Mouse (Mus musculus): ENCODE measurements around the gene Fbxl15. TPM values are rescaled to one million over a fixed set of nuclear protein-coding genes. Genes with fewer than 3 reads are reported as not detected.
A peak's percentile ranks its signal among the peaks of the same experiment; 100 is the strongest.

Fbxl15 gene
- polyA plus RNA-seq, 1 experiment from 2014 or later = 28.2 TPM

- Histone ChIP-seq H3K4me1 (replicated peaks) (peaks cover 22% of the 10 kb centered on the region), H3K27me3 (ENCODE audit: insufficient read depth, poor library complexity, severe bottlenecking) (peaks cover 80% of the 10 kb centered on the region), H3K9me3 (no peaks in the 10 kb centered on the region), H3K27ac (peak overlapping the region; percentile 89), H3K36me3 (no peaks in the 10 kb centered on the region), H3K4me3 (peak overlapping the region; percentile 73)
- no peak for DNase-seq (ENCODE audit: low spot score)
- 35% methylated on average over 14 of the region's 14 CpGs for WGBS
Observed at GRCm38 (mm10) chr19:46347936-46348668, 20.1 kb downstream of the Fbxl15 start.

- DNase-seq (ENCODE audit: low spot score) = peak; percentile 79
- peak overlapping the region; percentile 89 for H3K27ac ChIP-seq
Observed at GRCm38 (mm10) chr19:46348761-46349458, 20.9 kb downstream of the Fbxl15 start.

GRCm38 (mm10) chr19:46349550-46349949, 21.6 kb downstream of the Fbxl15 start:
- WGBS = 24% methylated on average over 6 of the region's 6 CpGs
- Histone ChIP-seq H3K4me3 (peak overlapping the region; percentile 73), H3K36me3 (no peaks in the 10 kb centered on the region), H3K27ac (peak overlapping the region; percentile 89; the same call in 1 of the 2 replicates), H3K27me3 (ENCODE audit: insufficient read depth, poor library complexity, severe bottlenecking) (peaks cover 70% of the 10 kb centered on the region), H3K9me3 (no peaks in the 10 kb centered on the region), H3K4me1 (replicated peaks) (peaks cover 22% of the 10 kb centered on the region)
- DNase-seq (ENCODE audit: low spot score) = no peak

More at GRCm38 (mm10) chr19:46348761-46349458, 20.9 kb downstream of the Fbxl15 start:
- Histone ChIP-seq H3K9me3 (no peaks in the 10 kb centered on the region), H3K36me3 (no peaks in the 10 kb centered on the region), H3K27me3 (ENCODE audit: insufficient read depth, poor library complexity, severe bottlenecking) (peaks cover 76% of the 10 kb centered on the region), H3K4me1 (replicated peaks) (peaks cover 22% of the 10 kb centered on the region), H3K4me3 (peak overlapping the region; percentile 73)
- WGBS = under 1% methylated on average over 78 of the region's 78 CpGs

GRCm38 (mm10) chr19:46350168-46350932, 22.4 kb downstream of the Fbxl15 start, which contains the start of gene 2310034G01Rik:
Gene 2310034G01Rik (minus strand): TSS chr19:46350302.
- WGBS = 64% methylated on average over 10 of the region's 10 CpGs
- Histone ChIP-seq H3K27ac (peak within 1 kb of the TSS; percentile 89), H3K4me1 (replicated peaks) (peaks cover 22% of the 10 kb centered on the region)

GRCm38 (mm10) chr19:46356701-46357138, 28.7 kb downstream of the Fbxl15 start:
- H3K27ac ChIP-seq = peak overlapping the region; percentile 83
- H3K4me3 ChIP-seq = peak overlapping the region; percentile 69
- peak; percentile 85 for DNase-seq (ENCODE audit: low spot score)
- H3K9me3 ChIP-seq = no peaks in the 10 kb centered on the region
- H3K27me3 ChIP-seq (ENCODE audit: insufficient read depth, poor library complexity, severe bottlenecking) = peaks cover 34% of the 10 kb centered on the region
- H3K4me1 ChIP-seq (replicated peaks) = peaks cover 22% of the 10 kb centered on the region
- under 1% methylated on average over 29 of the region's 29 CpGs for WGBS
- H3K36me3 ChIP-seq = no peaks in the 10 kb centered on the region

More at GRCm38 (mm10) chr19:46350168-46350932, 22.4 kb downstream of the Fbxl15 start, which contains the start of gene 2310034G01Rik:
- Histone ChIP-seq H3K4me3 (peak within 1 kb of the TSS; percentile 73), H3K9me3 (no peaks in the 10 kb centered on the region), H3K36me3 (no peaks in the 10 kb centered on the region), H3K27me3 (ENCODE audit: insufficient read depth, poor library complexity, severe bottlenecking) (peaks cover 62% of the 10 kb centered on the region)
- no peak for DNase-seq (ENCODE audit: low spot score)

- Histone ChIP-seq H3K36me3 (no peaks in the 10 kb centered on the region), H3K4me3 (peak overlapping the region; percentile 69), H3K27ac (peak overlapping the region; percentile 83; the same call in 1 of the 2 replicates), H3K9me3 (no peaks in the 10 kb centered on the region), H3K27me3 (ENCODE audit: insufficient read depth, poor library complexity, severe bottlenecking) (peaks cover 30% of the 10 kb centered on the region), H3K4me1 (replicated peaks) (peaks cover 22% of the 10 kb centered on the region)
- DNase-seq (ENCODE audit: low spot score) = no peak
- WGBS = 18% methylated on average over 25 of the region's 25 CpGs
Observed at GRCm38 (mm10) chr19:46357344-46358280, 29.6 kb downstream of the Fbxl15 start.

- Histone ChIP-seq H3K4me3 (0 out of 2 replicates have a peak overlapping the region, but pooled peaks have one; percentile 69), H3K27me3 (ENCODE audit: insufficient read depth, poor library complexity, severe bottlenecking) (peaks cover 23% of the 10 kb centered on the region), H3K36me3 (no peaks in the 10 kb centered on the region), H3K4me1 (replicated peaks) (peaks cover 22% of the 10 kb centered on the region), H3K9me3 (no peaks in the 10 kb centered on the region), H3K27ac (no peak overlapping the region)
- WGBS = 55% methylated on average over 4 of the region's 4 CpGs
- no peak for DNase-seq (ENCODE audit: low spot score)
Observed at GRCm38 (mm10) chr19:46358381-46358780, 30.4 kb downstream of the Fbxl15 start.

GRCm38 (mm10) chr19:46362104-46362503, 34.1 kb downstream of the Fbxl15 start:
- H3K4me1 ChIP-seq (replicated peaks) = peaks cover 14% of the 10 kb centered on the region
- DNase-seq (ENCODE audit: low spot score) = no peak
- no peak overlapping the region for H3K27ac ChIP-seq
- no peaks in the 10 kb centered on the region for H3K36me3 ChIP-seq
- H3K4me3 ChIP-seq = no peak overlapping the region
- peaks cover 18% of the 10 kb centered on the region for H3K27me3 ChIP-seq (ENCODE audit: insufficient read depth, poor library complexity, severe bottlenecking)
- WGBS = 85% methylated on average over 8 of the region's 8 CpGs
- H3K9me3 ChIP-seq = no peaks in the 10 kb centered on the region

GRCm38 (mm10) chr19:46363294-46364009, 35.5 kb downstream of the Fbxl15 start:
- Histone ChIP-seq H3K4me3 (no peak overlapping the region), H3K9me3 (no peaks in the 10 kb centered on the region), H3K36me3 (no peaks in the 10 kb centered on the region), H3K27me3 (ENCODE audit: insufficient read depth, poor library complexity, severe bottlenecking) (peaks cover 5% of the 10 kb centered on the region), H3K4me1 (replicated peaks) (peaks cover under 1% of the 10 kb centered on the region; the same call in 1 of the 2 replicates), H3K27ac (no peak overlapping the region)
- WGBS = 91% methylated on average over 11 of the region's 11 CpGs
- DNase-seq (ENCODE audit: low spot score) = no peak

GRCm38 (mm10) chr19:46367798-46368590, 40.0 kb downstream of the Fbxl15 start:
- WGBS = 87% methylated on average over 23 of the region's 23 CpGs
- no peaks in the 10 kb centered on the region for H3K9me3 ChIP-seq
- 0 out of 2 replicates have a peak, but pooled peaks cover 5% of the 10 kb centered on the region for H3K36me3 ChIP-seq
- H3K4me1 ChIP-seq (replicated peaks) = no peaks in the 10 kb centered on the region
- no peak overlapping the region for H3K4me3 ChIP-seq
- no peaks in the 10 kb centered on the region for H3K27me3 ChIP-seq (ENCODE audit: insufficient read depth, poor library complexity, severe bottlenecking)
- DNase-seq (ENCODE audit: low spot score) = no peak
- no peak overlapping the region for H3K27ac ChIP-seq

Data from hindbrain, embryonic 10.5 days (tissue).